15 mouse cellular contexts compared by ENCODE assay signal in genomic region chr12:70277071-70277939, GRCm38 (mm10). TPM values are rescaled to one million over a fixed set of nuclear protein-coding genes. Genes with fewer than 3 reads are reported as not detected.
DNase-seq lines count a peak whose midpoint lies in the region; ATAC-seq and TF ChIP-seq lines count a peak whose summit lies in the region.
"Had no signal": no experiment of that assay in that cellular context is flagged by ENCODE, and none has a peak within 500 bp of the region (broad histone marks: within the 10 kb centered on the region; RNA-seq: fewer than 3 reads in every experiment).

No protein-coding gene starts in this region.

- no peaks in the 10 kb centered on the region for H3K36me3 ChIP-seq in kidney, embryonic 16.5 days (ENCODE audit: insufficient read depth, low read length)
- H3K36me3 ChIP-seq in neural tube, embryonic 12.5 days = peaks cover 8% of the 10 kb centered on the region
- no peaks in the 10 kb centered on the region for H3K36me3 ChIP-seq in myocyte (ENCODE audit: control insufficient read depth, insufficient read depth)

- no peak for TF ChIP-seq POLR2A in myocyte (IDR thresholded peaks at IDR 0.05; ENCODE audit: insufficient read length, low read depth)

- no peaks in the 10 kb centered on the region for H3K27me3 ChIP-seq in kidney, embryonic 16.5 days (ENCODE audit: insufficient read depth, low read length)
- H3K27me3 ChIP-seq in neural tube, embryonic 12.5 days (replicated peaks) = no peaks in the 10 kb centered on the region
- peaks cover 15% of the 10 kb centered on the region for H3K27me3 ChIP-seq in myocyte (ENCODE audit: control insufficient read depth, insufficient read depth, insufficient read length)

- no peak overlapping the region for H3K9ac ChIP-seq in kidney, embryonic 16.5 days (replicated peaks; ENCODE audit: low read length)
- H3K9ac ChIP-seq in neural tube, embryonic 12.5 days = no peak overlapping the region

- H3K4me3 ChIP-seq in kidney, embryonic 16.5 days (ENCODE audit: low read length) = no peak overlapping the region
- no peak overlapping the region for H3K4me3 ChIP-seq in neural tube, embryonic 12.5 days
- H3K4me3 ChIP-seq in myocyte = no peak overlapping the region
- H3K4me3 ChIP-seq: heart, adult 2 months had no signal

- H3K79me2 ChIP-seq in myocyte (ENCODE audit: control insufficient read depth, insufficient read depth) = no peaks in the 10 kb centered on the region

- DNase-seq in cerebellum, adult 9-11 months = peak; percentile 17
- DNase-seq in cerebellum, postnatal 14 days = no peak
- DNase-seq in kidney, postnatal 25 days = peak; percentile 14 to 52
- DNase-seq in neural tube, embryonic 10.5 days (ENCODE audit: extremely low spot score, low spot score) = no peak
- DNase-seq in urinary bladder, postnatal 10 days (ENCODE audit: low spot score) = no peak
- DNase-seq: adrenal gland, adult 2 months; embryo, embryonic 11 days; heart, adult 2 months; heart, postnatal 14 days; midbrain, embryonic 14.5 days; right cerebral cortex, postnatal 25 days had no signal

- 55% methylated on average over 12 of the region's 12 CpGs for WGBS in kidney, embryonic 16.5 days
- 70% methylated on average over 12 of the region's 12 CpGs for WGBS in neural tube, embryonic 12.5 days

- no peaks in the 10 kb centered on the region for H3K4me1 ChIP-seq in kidney, embryonic 16.5 days (ENCODE audit: insufficient read depth, low read length)
- H3K4me1 ChIP-seq in neural tube, embryonic 12.5 days = peaks cover 13% of the 10 kb centered on the region; the same call in 1 of the 2 replicates

- H3K27ac ChIP-seq in kidney, embryonic 16.5 days (ENCODE audit: low read length) = no peak overlapping the region
- 0 out of 2 replicates have a peak overlapping the region, but pooled peaks have one; percentile 10 for H3K27ac ChIP-seq in neural tube, embryonic 12.5 days

- ATAC-seq in kidney, embryonic 16.5 days (ENCODE audit: low FRiP score, low TSS enrichment) = no peak
- ATAC-seq in neural tube, embryonic 12.5 days (ENCODE audit: low FRiP score, low read depth) = no peak
- ATAC-seq: lung, postnatal 0 days had no signal

- no peak overlapping the region for H3ac ChIP-seq in myocyte (ENCODE audit: control insufficient read depth, insufficient read length)

- no peaks in the 10 kb centered on the region for H3K9me3 ChIP-seq in kidney, embryonic 16.5 days (ENCODE audit: low read length)
- H3K9me3 ChIP-seq in neural tube, embryonic 12.5 days = no peaks in the 10 kb centered on the region

- H3K4me2 ChIP-seq in kidney, embryonic 16.5 days (replicated peaks; ENCODE audit: low read depth, low read length) = no peak overlapping the region
- H3K4me2 ChIP-seq in neural tube, embryonic 12.5 days (replicated peaks) = no peak overlapping the region
- no peak overlapping the region for H3K4me2 ChIP-seq in myocyte (ENCODE audit: low read depth)

TF ChIP-seq in myocyte, 11 proteins besides CTCF, POLR2A, EP300 and RAD21:
- TF ChIP-seq E2F4 (IDR thresholded peaks at IDR 0.05; ENCODE audit: insufficient read depth) (no peak), USF1 (IDR thresholded peaks at IDR 0.05; ENCODE audit: low read depth) (peak; percentile 27)
TF ChIP-seq in myocyte: peak in this region for 1.

RNA-seq across cellular contexts. Expression of gene Pygl, which starts 46.0 kb away (rescaled TPM):
- polyA plus RNA-seq in kidney, embryonic 16.5 days (2015; fragmentation: Nextera tagmentation; extraction: Ambion mirVana) = 47.9 and 49.1 TPM in 2 replicates
- polyA plus RNA-seq in neural tube, embryonic 12.5 days (2016; fragmentation: Nextera tagmentation; extraction: Ambion mirVana) = 5.3 and 5.8 TPM in 2 replicates
- polyA plus RNA-seq in myocyte (2012; fragmentation: generic; extraction: Trizol) = 0.02 TPM

Comparison
In these comparisons a context has a peak if more than half of its experiments do, and no peak if none do; other contexts are left out.
1. DNase-seq: peak in cerebellum, adult 9-11 months (single experiment) and kidney, postnatal 25 days (2 of 2); none in cerebellum, postnatal 14 days (0 of 2), neural tube, embryonic 10.5 days (single experiment) and urinary bladder, postnatal 10 days (single experiment).